In the genomic region with DNA sequence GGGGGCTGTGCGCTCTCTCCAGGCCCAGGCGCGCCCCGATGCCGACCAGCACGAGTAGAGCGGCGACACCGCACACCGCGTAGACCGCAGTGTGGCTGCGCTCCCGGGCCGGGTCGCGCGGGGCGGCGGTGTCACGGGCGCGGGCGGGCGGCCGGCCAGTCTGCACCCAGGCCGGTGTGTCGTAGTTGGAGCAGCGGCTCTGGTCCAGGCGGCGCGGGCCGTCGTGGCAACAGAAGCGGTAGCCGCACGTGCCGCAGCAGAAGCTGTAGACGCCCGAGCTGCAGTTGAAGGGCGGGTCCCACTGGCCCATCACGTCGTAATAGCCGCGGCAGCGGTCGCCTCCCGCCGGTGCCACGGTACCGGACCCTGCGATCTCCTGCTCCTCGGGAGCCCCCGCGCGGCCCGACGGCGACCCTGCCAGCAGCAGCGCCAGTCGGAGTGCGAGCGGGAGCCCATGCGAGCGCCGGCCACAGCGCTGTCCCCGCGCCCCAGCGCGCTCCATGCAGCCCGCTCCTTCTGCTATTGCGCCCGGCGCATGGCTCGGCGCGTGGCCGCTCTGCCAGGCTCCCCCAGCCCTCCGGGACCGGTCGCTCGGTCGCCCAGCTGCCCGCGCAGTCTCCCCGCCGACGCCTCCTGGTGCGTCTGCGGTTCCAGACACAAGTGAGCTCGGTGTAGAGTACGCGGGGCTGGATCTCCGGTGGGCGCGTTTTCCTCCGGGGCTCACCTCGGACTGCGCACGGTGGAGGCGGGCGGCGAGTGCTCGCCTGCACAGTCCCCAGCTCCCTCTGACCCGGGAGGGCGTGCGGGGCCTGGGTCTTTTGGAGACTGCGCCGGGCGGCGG, we compare ENCODE assay signal across 8 mouse cellular contexts. TPM values are rescaled to one million over a fixed set of nuclear protein-coding genes. Genes with fewer than 3 reads are reported as not detected.
DNase-seq lines count a peak whose midpoint lies in the region; ATAC-seq and TF ChIP-seq lines count a peak whose summit lies in the region.

No protein-coding gene starts in this region.

- no peaks in the 10 kb centered on the region for H3K9me3 ChIP-seq in kidney, embryonic 15.5 days (replicated peaks)
- H3K9me3 ChIP-seq in embryonic facial prominence, embryonic 15.5 days (replicated peaks), result no peaks in the 10 kb centered on the region
- no peaks in the 10 kb centered on the region for H3K9me3 ChIP-seq in kidney, postnatal 0 days (replicated peaks; ENCODE audit: low read length)
- H3K9me3 ChIP-seq in neural tube, embryonic 11.5 days (ENCODE audit: control insufficient read depth, low read length), result no peaks in the 10 kb centered on the region

- H3K4me3 ChIP-seq in kidney, embryonic 15.5 days (replicated peaks), result peak overlapping the region; percentile 53
- peak overlapping the region; percentile 51 for H3K4me3 ChIP-seq in embryonic facial prominence, embryonic 15.5 days (replicated peaks)
- H3K4me3 ChIP-seq in kidney, postnatal 0 days (replicated peaks; ENCODE audit: low read depth, low read length), result peak overlapping the region; percentile 48
- H3K4me3 ChIP-seq in neural tube, embryonic 11.5 days (ENCODE audit: low read depth, low read length), result peak overlapping the region; percentile 34

- WGBS in kidney, embryonic 15.5 days, result under 1% methylated on average over 111 of the region's 112 CpGs
- WGBS in embryonic facial prominence, embryonic 15.5 days, result under 1% methylated on average over 112 of the region's 112 CpGs
- WGBS in kidney, postnatal 0 days, result under 1% methylated on average over 75 of the region's 112 CpGs
- under 1% methylated on average over 102 of the region's 112 CpGs for WGBS in neural tube, embryonic 11.5 days

- no peak overlapping the region for H3K27ac ChIP-seq in kidney, embryonic 15.5 days
- H3K27ac ChIP-seq in embryonic facial prominence, embryonic 15.5 days (replicated peaks), result no peak overlapping the region
- no peak overlapping the region for H3K27ac ChIP-seq in kidney, postnatal 0 days
- no peak overlapping the region for H3K27ac ChIP-seq in neural tube, embryonic 11.5 days (ENCODE audit: low read depth, low read length)

- TF ChIP-seq CTCF in kidney, postnatal 0 days (IDR thresholded peaks at IDR 0.05; ENCODE audit: low read depth), result peak; percentile 15; the same call in 1 of the 2 replicates

- no peak for DNase-seq in kidney, adult 9 months
- peak; percentile 17 to 25 for DNase-seq in adrenal gland, postnatal 36 days
- peak; percentile 28 for DNase-seq in kidney, postnatal 0 days (ENCODE audit: low spot score)
- no peak for DNase-seq in neural tube, embryonic 11.5 days (ENCODE audit: low spot score)
- no peak for DNase-seq in gastrocnemius, adult 18-20 months (ENCODE audit: low spot score)
- no peak for DNase-seq in urinary bladder, adult 2 months (ENCODE audit: low spot score)

- peak; percentile 38; the same call in 1 of the 2 replicates for ATAC-seq in kidney, embryonic 15.5 days (replicated peaks; ENCODE audit: low FRiP score)
- ATAC-seq in embryonic facial prominence, embryonic 15.5 days (ENCODE audit: insufficient number of reproducible peaks, low FRiP score, low TSS enrichment, low read depth), result peak; percentile 8; the same call in 1 of the 2 replicates
- ATAC-seq in kidney, postnatal 0 days (replicated peaks; ENCODE audit: low FRiP score, low read depth), result no peak; the same call in 1 of the 2 replicates
- 0 out of 2 replicates have a peak, but pooled peaks have one; percentile 31 for ATAC-seq in neural tube, embryonic 11.5 days (ENCODE audit: insufficient read depth, low FRiP score, low TSS enrichment)

- H3K36me3 ChIP-seq in kidney, embryonic 15.5 days, result 0 out of 2 replicates have a peak, but pooled peaks cover 2% of the 10 kb centered on the region
- no peaks in the 10 kb centered on the region for H3K36me3 ChIP-seq in embryonic facial prominence, embryonic 15.5 days
- H3K36me3 ChIP-seq in kidney, postnatal 0 days (ENCODE audit: insufficient read depth, low read length), result no peaks in the 10 kb centered on the region
- H3K36me3 ChIP-seq in neural tube, embryonic 11.5 days (ENCODE audit: control insufficient read depth, insufficient read depth, low read length), result no peaks in the 10 kb centered on the region

- peak overlapping the region; percentile 35; the same call in 1 of the 2 replicates for H3K9ac ChIP-seq in kidney, embryonic 15.5 days
- H3K9ac ChIP-seq in embryonic facial prominence, embryonic 15.5 days, result no peak overlapping the region
- H3K9ac ChIP-seq in kidney, postnatal 0 days (ENCODE audit: low read depth, low read length), result peak overlapping the region; percentile 35; the same call in 1 of the 2 replicates
- peak overlapping the region; percentile 26 for H3K9ac ChIP-seq in neural tube, embryonic 11.5 days (ENCODE audit: low read length)

- peaks cover 98% of the 10 kb centered on the region for H3K27me3 ChIP-seq in kidney, embryonic 15.5 days
- H3K27me3 ChIP-seq in embryonic facial prominence, embryonic 15.5 days, result peaks cover 95% of the 10 kb centered on the region
- H3K27me3 ChIP-seq in kidney, postnatal 0 days (ENCODE audit: insufficient read depth, low read length), result peaks cover 54% of the 10 kb centered on the region
- peaks cover 68% of the 10 kb centered on the region for H3K27me3 ChIP-seq in neural tube, embryonic 11.5 days (ENCODE audit: control insufficient read depth, insufficient read depth, low read length)

- H3K4me1 ChIP-seq in kidney, embryonic 15.5 days, result peaks cover 44% of the 10 kb centered on the region
- peaks cover 37% of the 10 kb centered on the region for H3K4me1 ChIP-seq in embryonic facial prominence, embryonic 15.5 days
- peaks cover 11% of the 10 kb centered on the region; the same call in 1 of the 2 replicates for H3K4me1 ChIP-seq in kidney, postnatal 0 days (replicated peaks; ENCODE audit: insufficient read depth, low read length)
- peaks cover 16% of the 10 kb centered on the region for H3K4me1 ChIP-seq in neural tube, embryonic 11.5 days (ENCODE audit: control insufficient read depth, insufficient read depth, low read length)

- peak overlapping the region; percentile 90 for H3K4me2 ChIP-seq in kidney, embryonic 15.5 days
- peak overlapping the region; percentile 90 for H3K4me2 ChIP-seq in embryonic facial prominence, embryonic 15.5 days (replicated peaks)
- H3K4me2 ChIP-seq in kidney, postnatal 0 days (ENCODE audit: low read length), result peak overlapping the region; percentile 81
- peak overlapping the region; percentile 52 for H3K4me2 ChIP-seq in neural tube, embryonic 11.5 days (ENCODE audit: low read depth)

RNA-seq across cellular contexts. Expression of a gene that starts 0.5 kb away (rescaled TPM):
- 0.44 and 0.45 TPM in 2 replicates for polyA plus RNA-seq in kidney, embryonic 15.5 days (2015; fragmentation: Nextera tagmentation; extraction: Ambion mirVana)
- total RNA-seq in adrenal gland, postnatal 36 days (2021), result under 1 TPM; 0.46 to 0.73 TPM
- polyA plus RNA-seq in embryonic facial prominence, embryonic 15.5 days (2015; fragmentation: Nextera tagmentation; extraction: Ambion mirVana), result 1.5 and 2.9 TPM in 2 replicates
- polyA plus RNA-seq in kidney, postnatal 0 days (2015; fragmentation: Nextera tagmentation; extraction: Ambion mirVana), result 0.66 and 0.96 TPM in 2 replicates
- polyA plus RNA-seq in neural tube, embryonic 11.5 days (2014; fragmentation: Nextera tagmentation; extraction: Ambion mirVana), result 0.30 and 0.46 TPM in 2 replicates
- total RNA-seq in gastrocnemius, adult 18-20 months (2021), result not detected
- 0.10 TPM in 1 of 2 replicates, not detected in the other for polyA plus RNA-seq in urinary bladder, adult 2 months (2012; rRNA removed)

RNA-seq across cellular contexts. Expression of a gene that starts 12.0 kb away (rescaled TPM):
- 0.10 TPM in 1 of 2 replicates, not detected in the other for polyA plus RNA-seq in kidney, embryonic 15.5 days (2015; fragmentation: Nextera tagmentation; extraction: Ambion mirVana)
- total RNA-seq in adrenal gland, postnatal 36 days (2021), result under 1 TPM in 1 of 2 experiments, not detected in 1; 0.20 TPM
- 0.58 and 0.61 TPM in 2 replicates for polyA plus RNA-seq in embryonic facial prominence, embryonic 15.5 days (2015; fragmentation: Nextera tagmentation; extraction: Ambion mirVana)
- 0.09 TPM in 1 of 2 replicates, not detected in the other for polyA plus RNA-seq in kidney, postnatal 0 days (2015; fragmentation: Nextera tagmentation; extraction: Ambion mirVana)
- 0.23 and 0.57 TPM in 2 replicates for polyA plus RNA-seq in neural tube, embryonic 11.5 days (2014; fragmentation: Nextera tagmentation; extraction: Ambion mirVana)
- total RNA-seq in gastrocnemius, adult 18-20 months (2021), result not detected
- 0.15 and 0.16 TPM in 2 replicates for polyA plus RNA-seq in urinary bladder, adult 2 months (2012; rRNA removed)

RNA-seq across cellular contexts. Expression of a gene that starts 32.4 kb away (rescaled TPM):
- 78.8 and 84.2 TPM in 2 replicates for polyA plus RNA-seq in kidney, embryonic 15.5 days (2015; fragmentation: Nextera tagmentation; extraction: Ambion mirVana)
- 1 to 10 TPM; 2.9 to 4.3 TPM for total RNA-seq in adrenal gland, postnatal 36 days (2021)
- 57.7 and 60.9 TPM in 2 replicates for polyA plus RNA-seq in embryonic facial prominence, embryonic 15.5 days (2015; fragmentation: Nextera tagmentation; extraction: Ambion mirVana)
- polyA plus RNA-seq in kidney, postnatal 0 days (2015; fragmentation: Nextera tagmentation; extraction: Ambion mirVana), result 45.0 and 46.4 TPM in 2 replicates
- 64.4 and 68.7 TPM in 2 replicates for polyA plus RNA-seq in neural tube, embryonic 11.5 days (2014; fragmentation: Nextera tagmentation; extraction: Ambion mirVana)
- total RNA-seq in gastrocnemius, adult 18-20 months (2021), result not detected
- 4.6 and 6.1 TPM in 2 replicates for polyA plus RNA-seq in urinary bladder, adult 2 months (2012; rRNA removed)

RNA-seq across cellular contexts. Expression of a gene that starts 40.1 kb away (rescaled TPM):
- polyA plus RNA-seq in kidney, embryonic 15.5 days (2015; fragmentation: Nextera tagmentation; extraction: Ambion mirVana), result 0.10 TPM in 1 of 2 replicates, not detected in the other
- total RNA-seq in adrenal gland, postnatal 36 days (2021), result 1 to 10 TPM in 1 of 2 experiments, under 1 TPM in 1; 0.23 to 1.2 TPM
- not detected in 2 replicates for polyA plus RNA-seq in embryonic facial prominence, embryonic 15.5 days (2015; fragmentation: Nextera tagmentation; extraction: Ambion mirVana)
- not detected in 2 replicates for polyA plus RNA-seq in kidney, postnatal 0 days (2015; fragmentation: Nextera tagmentation; extraction: Ambion mirVana)
- 0.68 and 0.76 TPM in 2 replicates for polyA plus RNA-seq in neural tube, embryonic 11.5 days (2014; fragmentation: Nextera tagmentation; extraction: Ambion mirVana)
- not detected for total RNA-seq in gastrocnemius, adult 18-20 months (2021)
- polyA plus RNA-seq in urinary bladder, adult 2 months (2012; rRNA removed), result 0.06 and 0.10 TPM in 2 replicates

Comparison
In these comparisons a context has a peak if more than half of its experiments do, and no peak if none do; other contexts are left out.
1. DNase-seq: peak in adrenal gland, postnatal 36 days (2 of 2) and kidney, postnatal 0 days (single experiment); none in kidney, adult 9 months (single experiment), neural tube, embryonic 11.5 days (single experiment), gastrocnemius, adult 18-20 months (single experiment) and urinary bladder, adult 2 months (single experiment).
2. Peak in every context shown above with its lines, with median percentiles within 50 percentile points of each other: H3K4me2 ChIP-seq and H3K4me3 ChIP-seq.